9 mouse cellular contexts compared by ENCODE assay signal in genomic region chr7:125674916-125675315, GRCm38 (mm10). TPM values are rescaled to one million over a fixed set of nuclear protein-coding genes. Genes with fewer than 3 reads are reported as not detected.
A peak's percentile ranks its signal among the peaks of the same experiment; 100 is the strongest.
DNase-seq lines count a peak whose midpoint lies in the region; ATAC-seq and TF ChIP-seq lines count a peak whose summit lies in the region.
"Had no signal": no experiment of that assay in that cellular context is flagged by ENCODE, and none has a peak within 500 bp of the region (broad histone marks: within the 10 kb centered on the region; RNA-seq: fewer than 3 reads in every experiment).

No protein-coding gene starts in this region.

- WGBS in kidney, embryonic 14.5 days = 86% methylated on average over 2 of the region's 2 CpGs

- H3K36me3 ChIP-seq in kidney, embryonic 14.5 days (ENCODE audit: control insufficient read depth, insufficient read depth, low read length) = peaks cover 96% of the 10 kb centered on the region
- H3K36me3 ChIP-seq in ES-E14 (ENCODE audit: control insufficient read depth, insufficient read depth, low read length, poor library complexity, severe bottlenecking) = peaks cover 71% of the 10 kb centered on the region

- H3K27ac ChIP-seq in kidney, embryonic 14.5 days (ENCODE audit: low read depth, low read length) = no peak overlapping the region
- no peak overlapping the region for H3K27ac ChIP-seq in ES-E14 (ENCODE audit: insufficient read depth, low read depth, low read length, poor library complexity, severe bottlenecking)
- H3K27ac ChIP-seq: neural tube, embryonic 12.5 days had no signal

- H3K9ac ChIP-seq in kidney, embryonic 14.5 days (ENCODE audit: low read depth, low read length) = no peak overlapping the region
- H3K9ac ChIP-seq in ES-E14 (ENCODE audit: insufficient read depth, low read depth, low read length, poor library complexity, severe bottlenecking) = no peak overlapping the region
- H3K9ac ChIP-seq: neural tube, embryonic 12.5 days had no signal

- H3K4me1 ChIP-seq in kidney, embryonic 14.5 days (ENCODE audit: control insufficient read depth, insufficient read depth, low read length) = no peaks in the 10 kb centered on the region
- no peaks in the 10 kb centered on the region for H3K4me1 ChIP-seq in ES-E14 (ENCODE audit: control insufficient read depth in 2 of 2, insufficient read depth in 2 of 2, low read length in 2 of 2, poor library complexity in 1 of 2)
- H3K4me1 ChIP-seq: neural tube, embryonic 12.5 days had no signal

- H3K4me2 ChIP-seq in kidney, embryonic 14.5 days (replicated peaks; ENCODE audit: low read depth, low read length) = no peak overlapping the region
- H3K4me2 ChIP-seq: neural tube, embryonic 12.5 days had no signal

- H3K27me3 ChIP-seq in kidney, embryonic 14.5 days (ENCODE audit: control insufficient read depth, insufficient read depth, low read length) = no peaks in the 10 kb centered on the region
- H3K27me3 ChIP-seq: neural tube, embryonic 12.5 days had no signal

- no peaks in the 10 kb centered on the region for H3K9me3 ChIP-seq in kidney, embryonic 14.5 days (ENCODE audit: control insufficient read depth, low read length)
- no peaks in the 10 kb centered on the region for H3K9me3 ChIP-seq in ES-E14 (ENCODE audit: control insufficient read depth, insufficient read depth, low read depth, low read length)
- H3K9me3 ChIP-seq: neural tube, embryonic 12.5 days had no signal

- ATAC-seq in kidney, embryonic 14.5 days (ENCODE audit: low FRiP score, low TSS enrichment) = no peak
- ATAC-seq in neutrophil, adult 5-6 weeks (ENCODE audit: extremely low read depth, insufficient number of reproducible peaks, low FRiP score, poor library complexity, severe bottlenecking) = peak; percentile 50

- peak; percentile 49 for DNase-seq in kidney, adult 9 months
- DNase-seq in ES-E14 (ENCODE audit: low read depth, low spot score) (peak; percentile 35), adipocyte (ENCODE audit: low spot score) (peak; percentile 66)
- peak; percentile 29 for DNase-seq in embryo, embryonic 9.5 days (ENCODE audit: extremely low spot score)
- DNase-seq in layer of hippocampus, postnatal 14 days (ENCODE audit: low spot score in 2 of 2) = peak; percentile 28 to 45
- DNase-seq in yolk sac, embryonic 10.5 days (ENCODE audit: low spot score) = no peak

- in situ Hi-C loops in ES-E14 (cut with MboI; ENCODE audit: low sequenced_read_pairs in 2 of 2, unreplicated experiment in 2 of 2) = no loop called here

- H3K4me3 ChIP-seq in kidney, embryonic 14.5 days (ENCODE audit: low read length) = no peak overlapping the region
- no peak overlapping the region for H3K4me3 ChIP-seq in ES-E14 (ENCODE audit: insufficient read depth in 1 of 2, low read depth in 1 of 2, low read length in 2 of 2, poor library complexity in 1 of 2, severe bottlenecking in 1 of 2)
- H3K4me3 ChIP-seq: neural tube, embryonic 12.5 days had no signal

TF ChIP-seq in ES-E14, 5 proteins besides CTCF, POLR2A, EP300 and RAD21:
- TF ChIP-seq CHD2 (IDR thresholded peaks at IDR 0.05; ENCODE audit: low read depth, low read length) (no peak), ZC3H11A (IDR thresholded peaks at IDR 0.05; ENCODE audit: borderline replicate concordance, low read depth, low read length) (no peak), HCFC1 (IDR thresholded peaks at IDR 0.05; ENCODE audit: borderline replicate concordance, insufficient read depth, low read length) (no peak), MAFK (IDR thresholded peaks at IDR 0.05; ENCODE audit: insufficient read depth, low read depth, low read length) (no peak), ZNF384 (IDR thresholded peaks at IDR 0.05; ENCODE audit: low read depth, low read length) (no peak)
TF ChIP-seq in ES-E14: peak in this region for 0.

RNA-seq across cellular contexts. Expression of gene Gtf3c1, which starts 32.7 kb away (rescaled TPM):
- polyA plus RNA-seq in kidney, embryonic 14.5 days (2014; fragmentation: Nextera tagmentation; extraction: Ambion mirVana) = 20.0 and 35.5 TPM in 2 replicates
- total RNA-seq in ES-E14 (2012; rRNA removed) = 83.5 and 95.4 TPM in 2 replicates
- total RNA-seq in layer of hippocampus, postnatal 14 days (2021) = 10 to 100 TPM; 88.8 to 94.2 TPM
- 53.5 and 56.6 TPM in 2 replicates for total RNA-seq in neutrophil, adult 5-6 weeks (2017)

RNA-seq across cellular contexts. Expression of gene D430042O09Rik, which starts 32.8 kb away (rescaled TPM):
- 7.3 and 11.5 TPM in 2 replicates for polyA plus RNA-seq in kidney, embryonic 14.5 days (2014; fragmentation: Nextera tagmentation; extraction: Ambion mirVana)
- total RNA-seq in ES-E14 (2012; rRNA removed) = 4.4 and 4.8 TPM in 2 replicates
- 10 to 100 TPM; 26.5 to 27.6 TPM for total RNA-seq in layer of hippocampus, postnatal 14 days (2021)
- 14.0 and 17.1 TPM in 2 replicates for total RNA-seq in neutrophil, adult 5-6 weeks (2017)
